Comparison of ENCODE assay signal across 8 mouse cellular contexts in the genomic region with DNA sequence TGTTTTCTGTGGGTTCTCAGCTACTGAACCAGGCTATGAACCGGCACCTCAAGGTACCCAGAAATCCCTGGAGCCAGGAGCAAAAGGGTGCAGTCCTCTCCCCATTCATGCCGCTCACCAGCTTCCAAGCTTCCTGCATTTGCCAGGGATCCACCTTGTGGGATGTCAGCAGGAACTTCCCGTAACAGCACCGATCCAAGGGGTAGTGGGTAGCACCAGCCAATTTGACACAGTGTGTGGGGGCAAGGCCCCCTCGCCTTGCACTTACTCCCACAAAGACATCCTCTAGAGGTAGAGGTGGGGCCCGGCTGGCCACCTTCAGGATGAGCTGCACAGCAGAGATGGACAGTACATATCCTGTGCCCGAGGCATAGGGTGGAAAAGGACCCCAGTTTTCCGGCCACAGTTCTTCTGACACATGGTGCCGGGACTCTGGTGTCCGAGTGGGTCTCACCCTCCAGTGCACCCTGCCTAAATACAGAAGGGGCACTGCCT. TPM values are rescaled to one million over a fixed set of nuclear protein-coding genes. Genes with fewer than 3 reads are reported as not detected.
A peak's percentile ranks its signal among the peaks of the same experiment; 100 is the strongest.
DNase-seq lines count a peak whose midpoint lies in the region; ATAC-seq and TF ChIP-seq lines count a peak whose summit lies in the region.

No protein-coding gene starts in this region.

- peak overlapping the region; percentile 98 for H3K4me2 ChIP-seq in embryonic facial prominence, embryonic 13.5 days
- peak overlapping the region; percentile 89 for H3K4me2 ChIP-seq in hindbrain, postnatal 0 days (ENCODE audit: low read depth, low read length)
- H3K4me2 ChIP-seq in neural tube, embryonic 12.5 days (replicated peaks): peak overlapping the region; percentile 88

- intact Hi-C loops in left cerebral cortex, adult 2 months (cut with DNase I): no loop called here

- peak overlapping the region; percentile 66 for H3K4me3 ChIP-seq in left cerebral cortex, adult 2 months
- peak overlapping the region; percentile 52 for H3K4me3 ChIP-seq in embryonic facial prominence, embryonic 13.5 days
- peak overlapping the region; percentile 50 for H3K4me3 ChIP-seq in hindbrain, postnatal 0 days (ENCODE audit: low read length)
- peak overlapping the region; percentile 41 for H3K4me3 ChIP-seq in neural tube, embryonic 12.5 days

- peak overlapping the region; percentile 93 for H3K27ac ChIP-seq in left cerebral cortex, adult 2 months
- peak overlapping the region; percentile 94 for H3K27ac ChIP-seq in embryonic facial prominence, embryonic 13.5 days
- peak overlapping the region; percentile 91 for H3K27ac ChIP-seq in hindbrain, postnatal 0 days
- 0 out of 2 replicates have a peak overlapping the region, but pooled peaks have one; percentile 75 for H3K27ac ChIP-seq in neural tube, embryonic 12.5 days

- no peak for TF ChIP-seq CTCF in left cerebral cortex, adult 2 months (IDR thresholded peaks at IDR 0.05)
- no peak for TF ChIP-seq CTCF in hindbrain, postnatal 0 days (IDR thresholded peaks at IDR 0.05; ENCODE audit: low read depth)

- H3K9ac ChIP-seq in embryonic facial prominence, embryonic 13.5 days: peak overlapping the region; percentile 75
- H3K9ac ChIP-seq in hindbrain, postnatal 0 days (replicated peaks; ENCODE audit: low read length): peak overlapping the region; percentile 77
- H3K9ac ChIP-seq in neural tube, embryonic 12.5 days: peak overlapping the region; percentile 60

- H3K4me1 ChIP-seq in embryonic facial prominence, embryonic 13.5 days: peaks cover 54% of the 10 kb centered on the region
- H3K4me1 ChIP-seq in hindbrain, postnatal 0 days (ENCODE audit: insufficient read depth, low read length): peaks cover 15% of the 10 kb centered on the region; the same call in 1 of the 2 replicates
- H3K4me1 ChIP-seq in neural tube, embryonic 12.5 days: peaks cover 52% of the 10 kb centered on the region

- ATAC-seq in embryonic facial prominence, embryonic 13.5 days (ENCODE audit: insufficient number of reproducible peaks, insufficient read depth, low FRiP score, low TSS enrichment, low read depth): no peak
- no peak for ATAC-seq in hindbrain, postnatal 0 days
- ATAC-seq in neural tube, embryonic 12.5 days (ENCODE audit: low FRiP score, low read depth): no peak

- 68% methylated on average over 10 of the region's 10 CpGs for WGBS in embryonic facial prominence, embryonic 13.5 days
- WGBS in hindbrain, postnatal 0 days: 74% methylated on average over 10 of the region's 10 CpGs
- 71% methylated on average over 10 of the region's 10 CpGs for WGBS in neural tube, embryonic 12.5 days

- DNase-seq in left cerebral cortex, adult 2 months (ENCODE audit: extremely low spot score in 1 of 2, low spot score in 2 of 2): no peak
- DNase-seq in left cerebral cortex, adult 18-20 months (ENCODE audit: low spot score in 2 of 2): no peak
- no peak for DNase-seq in hindbrain, postnatal 0 days (ENCODE audit: low spot score)
- DNase-seq in cerebellum, adult 11-12 months: no peak
- DNase-seq in frontal cortex, postnatal 14 days (ENCODE audit: low spot score in 2 of 2): no peak
- DNase-seq in layer of hippocampus, adult 9-11 months: no peak

- H3K9me3 ChIP-seq in embryonic facial prominence, embryonic 13.5 days: no peaks in the 10 kb centered on the region
- H3K9me3 ChIP-seq in hindbrain, postnatal 0 days (ENCODE audit: low read length): no peaks in the 10 kb centered on the region
- H3K9me3 ChIP-seq in neural tube, embryonic 12.5 days: no peaks in the 10 kb centered on the region

- peaks cover 72% of the 10 kb centered on the region for H3K36me3 ChIP-seq in embryonic facial prominence, embryonic 13.5 days
- H3K36me3 ChIP-seq in hindbrain, postnatal 0 days (ENCODE audit: insufficient read depth, low read length): peaks cover 11% of the 10 kb centered on the region
- peaks cover 74% of the 10 kb centered on the region for H3K36me3 ChIP-seq in neural tube, embryonic 12.5 days

- H3K27me3 ChIP-seq in embryonic facial prominence, embryonic 13.5 days: no peaks in the 10 kb centered on the region
- H3K27me3 ChIP-seq in hindbrain, postnatal 0 days (ENCODE audit: insufficient read depth, low read length): no peaks in the 10 kb centered on the region
- H3K27me3 ChIP-seq in neural tube, embryonic 12.5 days (replicated peaks): no peaks in the 10 kb centered on the region

RNA-seq across cellular contexts. Expression of a gene that starts 1.1 kb away (rescaled TPM):
- total RNA-seq in left cerebral cortex, adult 2 months (2021): 1 to 10 TPM; 6.3 to 6.5 TPM
- total RNA-seq in left cerebral cortex, adult 18-20 months (2021): 1 to 10 TPM; 5.9 to 6.5 TPM
- polyA plus RNA-seq in embryonic facial prominence, embryonic 13.5 days (2015; fragmentation: Nextera tagmentation; extraction: Ambion mirVana): 7.0 and 7.2 TPM in 2 replicates
- 8.9 and 12.3 TPM in 2 replicates for total RNA-seq in hindbrain, postnatal 0 days (2014; rRNA removed)
- polyA plus RNA-seq in hindbrain, postnatal 0 days (2015; fragmentation: Nextera tagmentation; extraction: Ambion mirVana): 10.7 and 11.6 TPM in 2 replicates
- polyA plus RNA-seq in neural tube, embryonic 12.5 days (2016; fragmentation: Nextera tagmentation; extraction: Ambion mirVana): 7.9 and 8.3 TPM in 2 replicates

RNA-seq across cellular contexts. Expression of a gene that starts 5.4 kb away (rescaled TPM):
- total RNA-seq in left cerebral cortex, adult 2 months (2021): 10 to 100 TPM; 74.6 to 82.7 TPM
- total RNA-seq in left cerebral cortex, adult 18-20 months (2021): 10 to 100 TPM; 71.1 to 71.2 TPM
- polyA plus RNA-seq in embryonic facial prominence, embryonic 13.5 days (2015; fragmentation: Nextera tagmentation; extraction: Ambion mirVana): 45.7 and 49.6 TPM in 2 replicates
- 55.6 and 57.4 TPM in 2 replicates for total RNA-seq in hindbrain, postnatal 0 days (2014; rRNA removed)
- polyA plus RNA-seq in hindbrain, postnatal 0 days (2015; fragmentation: Nextera tagmentation; extraction: Ambion mirVana): 62.1 and 63.2 TPM in 2 replicates
- polyA plus RNA-seq in neural tube, embryonic 12.5 days (2016; fragmentation: Nextera tagmentation; extraction: Ambion mirVana): 66.0 and 66.5 TPM in 2 replicates

RNA-seq across cellular contexts. Expression of a gene that starts 5.6 kb away (rescaled TPM):
- 100 to 1,000 TPM; 311 to 327 TPM for total RNA-seq in left cerebral cortex, adult 2 months (2021)
- 100 to 1,000 TPM; 332 to 337 TPM for total RNA-seq in left cerebral cortex, adult 18-20 months (2021)
- 1,782 and 1,797 TPM in 2 replicates for polyA plus RNA-seq in embryonic facial prominence, embryonic 13.5 days (2015; fragmentation: Nextera tagmentation; extraction: Ambion mirVana)
- 1,180 and 1,309 TPM in 2 replicates for total RNA-seq in hindbrain, postnatal 0 days (2014; rRNA removed)
- 904 and 918 TPM in 2 replicates for polyA plus RNA-seq in hindbrain, postnatal 0 days (2015; fragmentation: Nextera tagmentation; extraction: Ambion mirVana)
- polyA plus RNA-seq in neural tube, embryonic 12.5 days (2016; fragmentation: Nextera tagmentation; extraction: Ambion mirVana): 914 and 923 TPM in 2 replicates

RNA-seq across cellular contexts. Expression of a gene that starts 9.7 kb away (rescaled TPM):
- total RNA-seq in left cerebral cortex, adult 2 months (2021): 10 to 100 TPM; 14.7 to 18.4 TPM
- total RNA-seq in left cerebral cortex, adult 18-20 months (2021): 10 to 100 TPM; 12.5 to 13.8 TPM
- 36.2 and 40.7 TPM in 2 replicates for polyA plus RNA-seq in embryonic facial prominence, embryonic 13.5 days (2015; fragmentation: Nextera tagmentation; extraction: Ambion mirVana)
- total RNA-seq in hindbrain, postnatal 0 days (2014; rRNA removed): 16.6 and 16.8 TPM in 2 replicates
- 16.7 and 17.9 TPM in 2 replicates for polyA plus RNA-seq in hindbrain, postnatal 0 days (2015; fragmentation: Nextera tagmentation; extraction: Ambion mirVana)
- polyA plus RNA-seq in neural tube, embryonic 12.5 days (2016; fragmentation: Nextera tagmentation; extraction: Ambion mirVana): 38.4 and 39.7 TPM in 2 replicates

RNA-seq across cellular contexts. Expression of a gene that starts 10.0 kb away (rescaled TPM):
- 10 to 100 TPM; 93.0 to 97.6 TPM for total RNA-seq in left cerebral cortex, adult 2 months (2021)
- total RNA-seq in left cerebral cortex, adult 18-20 months (2021): 10 to 100 TPM; 92.3 to 94.0 TPM
- 176 and 190 TPM in 2 replicates for polyA plus RNA-seq in embryonic facial prominence, embryonic 13.5 days (2015; fragmentation: Nextera tagmentation; extraction: Ambion mirVana)
- total RNA-seq in hindbrain, postnatal 0 days (2014; rRNA removed): 25.2 and 43.1 TPM in 2 replicates
- 168 and 195 TPM in 2 replicates for polyA plus RNA-seq in hindbrain, postnatal 0 days (2015; fragmentation: Nextera tagmentation; extraction: Ambion mirVana)
- polyA plus RNA-seq in neural tube, embryonic 12.5 days (2016; fragmentation: Nextera tagmentation; extraction: Ambion mirVana): 184 and 191 TPM in 2 replicates
